Mouse (Mus musculus) lung, postnatal 36 days (tissue): ENCODE results near the gene Kcnh7.

Experiments
- DNase-seq: peaks from one replicate; pipeline ENCODE4 v3.0.0; 2022; ENCODE audit warnings: mixed read lengths

Kcnh7 gene

DNA sequence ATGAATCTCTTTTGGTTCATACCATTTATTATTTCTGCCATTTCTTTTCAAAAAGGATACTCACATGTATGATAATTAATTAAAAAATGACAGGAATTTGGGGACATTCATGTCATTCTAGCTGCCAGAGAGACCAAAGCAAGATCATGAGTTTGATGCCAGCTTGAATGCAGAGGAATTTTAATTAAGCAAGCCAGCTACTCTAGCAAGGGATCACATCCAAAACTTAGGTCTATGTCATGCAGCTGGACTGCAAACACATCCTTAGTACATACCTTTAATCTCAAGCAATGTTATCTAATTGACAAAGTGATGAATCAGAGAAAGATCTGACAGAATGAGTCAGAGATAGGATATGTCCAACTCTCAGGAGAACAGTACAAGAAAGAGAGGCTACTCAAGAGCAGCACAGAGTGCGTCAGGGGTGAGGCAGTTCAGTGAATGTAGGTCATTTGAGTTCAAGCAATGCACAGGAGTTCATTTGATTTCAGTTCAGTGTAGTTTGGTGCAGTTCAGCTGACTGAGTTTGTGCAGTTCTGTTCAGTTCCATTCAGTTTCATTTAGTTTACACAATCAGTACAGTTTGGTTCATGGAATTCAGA is 248.7 kb downstream of the Kcnh7 start:
- no peak for DNase-seq

DNA sequence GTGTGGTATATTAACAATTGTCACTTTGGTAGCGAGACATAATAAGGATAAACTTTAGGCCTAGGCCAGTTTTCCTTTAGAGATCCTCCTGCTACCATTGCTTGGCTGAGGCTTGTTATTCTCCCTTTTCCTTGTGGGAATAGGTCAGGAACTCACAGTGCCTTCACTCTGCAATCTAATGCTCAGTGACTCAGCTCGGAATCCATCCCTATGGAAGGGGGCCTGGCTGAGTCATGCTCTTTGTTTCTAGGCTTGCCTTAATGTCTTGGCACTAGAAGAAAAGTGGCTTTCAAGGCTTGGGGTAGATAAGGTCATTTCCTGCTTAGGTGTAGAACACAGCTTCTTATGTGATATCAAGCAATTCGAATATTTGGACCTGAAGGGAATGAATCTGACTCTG is 255.6 kb downstream of the Kcnh7 start:
- no peak for DNase-seq

DNA sequence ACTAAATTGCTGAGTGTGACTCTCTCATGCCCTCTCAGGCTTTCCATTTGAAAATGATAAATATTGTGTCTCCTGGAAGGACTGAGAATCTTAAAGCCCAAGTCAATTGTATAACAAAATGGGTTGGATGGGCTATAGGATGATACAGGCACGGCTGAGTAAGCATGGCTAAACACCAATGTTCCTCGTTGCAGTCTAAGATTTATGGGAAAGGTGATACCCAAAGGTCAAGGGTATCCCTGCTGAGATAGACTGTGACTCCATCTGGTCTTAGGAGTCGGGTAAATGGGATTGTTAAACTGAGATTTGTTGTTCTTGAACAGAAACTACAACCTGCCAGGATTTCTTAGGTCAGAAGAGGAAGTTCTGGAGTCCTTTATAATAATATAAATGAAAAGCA is 256.0 kb downstream of the Kcnh7 start:
- no peak for DNase-seq

DNA sequence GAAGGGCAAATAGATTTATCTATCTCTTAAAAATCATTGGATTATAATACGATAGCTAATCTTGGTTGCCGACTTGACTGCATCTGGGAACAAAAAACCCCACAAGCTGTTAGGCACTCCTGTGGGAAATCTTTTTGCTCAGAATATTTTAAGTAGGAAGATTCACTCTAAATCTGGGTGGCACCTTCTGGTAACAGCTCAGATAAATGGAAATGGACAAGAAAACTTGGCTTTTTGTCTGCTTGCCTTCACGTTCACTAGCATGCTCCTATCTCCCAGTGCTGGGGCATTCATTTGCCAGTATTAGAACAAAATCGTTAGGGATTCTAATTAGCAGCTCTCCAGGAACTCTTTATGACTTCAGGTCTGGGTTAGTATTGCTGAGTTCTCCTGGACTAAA is 260.3 kb downstream of the Kcnh7 start:
- no peak for DNase-seq

DNA sequence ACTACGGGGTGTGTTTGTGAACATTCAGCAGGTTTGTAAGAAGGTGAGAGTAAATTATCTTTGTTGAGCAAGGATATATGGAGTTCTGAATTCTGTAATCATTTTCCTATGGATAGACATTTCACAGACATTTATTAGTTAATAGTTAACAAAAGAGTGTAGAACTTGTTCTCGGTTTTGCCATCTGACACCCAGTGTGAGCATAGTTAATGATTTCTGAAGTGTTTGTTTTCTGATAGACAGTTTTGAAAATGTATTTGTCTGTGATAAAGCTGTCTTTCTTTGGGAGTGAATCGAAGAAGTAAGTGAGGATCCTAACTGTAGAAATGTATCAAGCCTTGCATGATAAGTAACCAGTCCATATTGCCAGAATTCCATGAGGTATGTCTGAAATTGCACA is 276.4 kb downstream of the Kcnh7 start:
- no peak for DNase-seq

DNA sequence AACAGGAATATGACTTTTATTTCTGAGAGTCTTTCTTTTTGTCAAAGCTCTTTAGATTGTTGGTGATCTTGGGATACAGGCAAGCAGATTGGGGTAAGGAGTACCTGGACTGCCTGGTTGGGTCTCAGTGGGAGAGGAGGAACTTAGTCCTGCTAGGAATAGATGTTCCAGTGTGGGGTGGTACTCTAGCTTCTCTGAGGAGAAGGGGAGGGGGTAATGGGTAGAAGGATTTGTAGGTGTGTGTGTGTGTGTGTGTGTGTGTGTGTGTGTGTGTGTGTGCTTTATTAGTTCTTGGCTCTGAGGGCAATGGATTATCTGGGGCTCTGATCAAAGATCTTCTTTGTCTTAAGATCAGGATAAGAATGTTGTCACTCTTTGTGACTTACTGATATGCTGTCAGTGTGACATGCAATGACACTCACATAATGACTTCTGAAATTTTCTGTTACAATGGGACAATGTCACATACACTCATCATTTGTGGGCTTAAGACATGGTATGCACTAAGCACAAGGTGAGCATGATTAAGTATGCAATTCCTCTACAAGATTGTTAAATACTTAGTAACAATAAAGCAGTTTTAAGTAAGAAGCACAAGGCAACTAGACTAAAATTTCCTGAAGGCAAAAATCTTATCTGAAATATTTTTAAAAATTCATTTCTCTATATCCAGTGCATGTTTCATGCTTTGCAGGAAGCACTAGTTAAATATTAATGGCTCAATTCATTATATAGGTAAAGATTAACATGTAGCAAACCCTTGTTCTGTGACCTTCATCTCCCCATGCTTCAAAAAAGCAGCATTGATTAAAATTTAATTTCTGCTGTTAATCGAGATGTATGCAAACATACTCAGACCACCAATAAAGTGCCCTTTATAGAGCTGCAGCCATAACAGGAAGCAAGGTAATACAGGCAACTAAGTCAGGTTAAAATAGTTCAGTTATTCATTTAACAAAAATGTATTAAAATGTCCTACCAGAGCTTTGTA is 281.4 kb downstream of the Kcnh7 start:
- DNase-seq, result no peak

DNA sequence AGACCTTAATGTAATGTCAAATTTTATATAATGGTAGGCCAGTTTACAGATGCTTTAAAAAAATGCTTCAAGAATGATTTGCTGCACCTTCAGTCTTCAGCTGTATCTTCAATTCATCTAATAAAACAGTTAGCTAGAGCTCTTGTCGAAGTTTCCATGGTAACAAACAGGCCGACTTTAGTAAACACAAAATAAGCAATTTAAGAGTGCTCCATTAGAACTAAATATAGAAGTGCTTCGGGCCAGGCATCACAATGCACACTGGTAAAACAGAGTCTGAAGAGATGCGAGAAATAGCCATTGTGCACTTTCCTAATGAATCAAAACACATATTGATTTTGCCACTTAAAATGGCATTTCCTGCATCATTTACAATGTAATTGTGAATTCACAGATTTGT is 305.3 kb downstream of the Kcnh7 start:
- DNase-seq, result no peak

DNA sequence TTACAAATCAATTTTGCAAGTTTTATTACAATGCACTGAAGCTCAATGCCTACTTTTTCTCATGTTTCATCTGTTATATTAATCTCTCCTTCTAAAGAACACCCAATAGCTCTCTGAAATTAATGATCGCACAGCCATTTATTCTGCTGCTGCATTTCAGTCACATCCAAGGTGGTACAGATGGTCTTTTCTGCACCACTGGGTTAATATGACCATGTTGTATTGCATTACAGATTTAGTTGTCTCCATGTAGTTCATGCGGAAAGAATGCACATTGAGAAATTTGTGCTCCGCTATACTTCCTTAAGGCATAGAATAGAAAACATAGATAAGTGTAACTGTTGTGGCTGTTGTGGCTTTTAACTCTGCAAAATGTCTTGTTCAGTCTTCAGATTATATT is 328.7 kb downstream of the Kcnh7 start:
- DNase-seq, result no peak

DNA sequence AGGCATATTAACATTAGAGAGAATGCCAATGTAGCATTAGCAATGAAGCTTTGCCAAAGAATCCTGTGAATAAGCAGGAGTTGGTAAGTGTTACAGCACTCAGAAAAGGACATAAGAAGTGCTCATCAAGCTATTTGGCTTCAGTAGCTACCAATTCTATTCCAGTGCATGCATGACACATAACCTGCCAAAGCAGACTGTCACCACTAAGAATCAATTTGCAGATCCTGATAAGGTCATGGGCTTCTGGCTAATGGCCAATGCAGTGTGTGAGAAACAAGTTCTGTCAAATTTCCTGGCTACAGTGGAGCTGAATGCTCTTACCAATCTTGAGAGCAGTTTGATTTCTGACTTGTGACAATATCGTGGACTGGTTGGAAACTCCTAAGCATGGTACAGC is 341.5 kb downstream of the Kcnh7 start:
- DNase-seq, result no peak

DNA sequence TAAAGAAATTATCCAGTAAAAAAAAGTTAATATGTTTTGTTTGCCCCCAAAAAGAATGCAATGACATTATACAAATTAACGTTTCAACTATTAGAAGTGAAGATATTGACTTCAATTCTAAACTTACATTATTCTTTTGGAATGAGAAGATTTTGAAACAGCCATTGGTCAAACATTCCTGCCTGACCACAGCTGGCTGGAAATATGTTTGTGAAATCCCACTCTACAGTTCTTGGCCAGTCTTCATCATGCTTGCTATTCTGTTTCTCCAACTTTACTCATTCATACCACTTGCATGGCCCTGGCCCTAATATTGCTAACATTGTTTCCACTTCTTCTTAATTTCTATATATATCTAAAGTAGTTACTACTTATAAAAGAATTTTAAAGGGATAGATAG is 349.8 kb downstream of the Kcnh7 start:
- no peak for DNase-seq

DNA sequence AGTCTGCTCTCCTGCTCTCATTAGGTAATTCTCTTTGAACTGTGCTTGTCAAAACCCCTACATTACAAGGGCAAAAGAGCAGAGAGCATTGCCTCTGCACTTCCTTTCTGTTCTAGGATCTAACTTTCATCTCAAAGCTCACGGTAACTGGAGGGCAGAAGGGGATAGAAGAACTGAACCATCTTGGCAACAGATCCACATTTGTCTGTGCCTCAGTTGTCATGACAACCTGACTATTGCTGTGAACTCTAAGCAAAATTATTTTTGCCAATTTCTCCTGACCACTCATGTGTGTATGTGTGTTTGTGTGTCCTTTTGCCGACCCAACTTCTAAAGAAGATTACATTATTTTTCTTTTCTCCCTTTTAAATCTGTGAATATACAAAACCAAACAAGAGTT is 364.9 kb downstream of the Kcnh7 start:
- no peak for DNase-seq

DNA sequence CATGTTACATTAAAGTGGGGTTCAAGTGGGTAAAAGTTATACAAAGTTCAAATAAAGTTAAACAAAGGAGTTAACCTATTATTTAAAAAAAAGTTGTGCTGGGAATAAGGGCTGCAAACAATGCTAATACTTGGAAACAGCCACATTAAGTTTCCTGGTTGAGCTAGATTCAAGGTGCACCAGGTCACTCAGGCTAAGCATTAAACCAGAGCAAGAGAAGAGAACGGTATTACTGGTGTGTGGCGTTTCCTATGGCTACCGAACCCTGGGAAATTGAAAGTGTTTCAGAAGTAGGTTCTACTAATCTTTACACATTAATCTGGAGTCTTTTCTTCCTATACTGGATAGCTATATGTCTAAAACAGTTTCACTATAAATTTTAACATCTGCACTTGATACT is 368.1 kb downstream of the Kcnh7 start:
- no peak for DNase-seq

DNA sequence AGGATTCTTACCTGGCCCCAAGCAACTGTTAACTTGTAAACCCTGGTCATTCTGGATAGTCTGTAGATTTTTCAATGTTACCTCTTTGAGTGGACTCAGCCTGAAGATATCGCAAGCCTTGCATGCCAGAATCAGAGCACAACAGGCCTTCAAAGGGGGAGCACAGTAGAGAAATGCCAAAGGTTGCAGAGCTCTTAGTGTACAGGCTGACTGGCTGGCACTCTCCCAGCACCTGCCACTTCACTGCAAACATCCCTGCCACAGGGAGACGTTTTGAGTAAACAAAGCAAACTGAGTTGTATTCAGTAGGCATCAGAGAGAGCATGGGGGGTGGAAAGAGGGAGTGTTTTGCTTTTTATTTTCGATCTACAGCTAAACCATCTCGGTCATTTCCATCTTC is 375.3 kb downstream of the Kcnh7 start:
- no peak for DNase-seq

DNA sequence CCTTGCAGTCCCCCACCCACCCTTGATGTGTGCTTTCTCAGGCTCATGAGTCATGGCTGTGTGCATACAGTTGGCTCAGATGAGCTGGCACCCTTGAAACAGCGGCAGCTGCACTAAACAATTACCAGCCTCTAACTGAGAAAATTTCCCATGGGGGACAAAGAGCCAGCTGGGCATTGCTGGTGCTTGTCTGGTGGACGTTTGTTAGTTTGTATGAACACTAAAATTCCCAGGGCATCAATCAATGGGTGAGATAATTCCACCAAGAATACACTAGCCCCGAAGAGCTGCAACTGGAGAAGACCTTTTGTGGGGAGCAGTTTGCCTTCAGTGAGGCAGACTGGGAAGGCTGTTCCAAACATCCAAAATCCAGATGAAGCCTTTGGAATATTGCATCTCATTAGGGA is 376.6 kb downstream of the Kcnh7 start:
- no peak for DNase-seq

DNA sequence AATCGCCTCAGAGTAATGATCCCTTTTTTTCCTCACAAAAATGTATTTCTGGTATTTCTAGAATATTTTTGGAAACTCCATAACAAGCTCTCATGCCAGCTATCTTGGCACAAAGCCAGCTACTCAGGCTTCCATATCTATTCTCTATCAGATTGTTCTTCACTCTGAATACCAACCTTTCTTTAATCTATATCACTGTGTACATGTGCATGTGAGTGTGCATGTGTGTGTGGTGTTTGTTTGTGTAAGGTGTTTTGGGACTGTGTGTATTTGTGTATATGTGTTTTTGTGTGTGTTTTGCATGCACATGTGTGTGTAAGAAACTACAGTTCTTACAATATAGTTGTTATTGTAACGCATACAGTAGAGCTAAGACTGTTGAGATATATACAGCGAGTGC is 377.2 kb downstream of the Kcnh7 start:
- no peak for DNase-seq

DNA sequence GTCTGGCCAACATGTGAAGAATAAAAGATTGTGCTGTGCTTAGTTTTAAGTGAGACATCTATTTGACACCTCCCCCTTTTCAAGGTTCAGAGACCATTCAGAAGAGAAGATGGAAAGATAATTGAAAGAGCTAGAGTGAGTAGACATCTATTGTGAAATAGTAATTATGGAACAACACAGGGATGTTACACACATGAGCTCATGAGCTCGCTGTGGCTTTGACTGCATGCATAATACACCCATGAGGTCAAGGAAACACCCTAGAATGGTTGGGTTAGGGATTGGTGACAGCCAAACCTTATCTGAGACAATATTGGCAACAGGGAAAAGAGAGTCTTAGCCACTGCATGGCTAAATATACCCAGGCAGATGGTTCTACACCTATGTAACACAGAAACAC is 380.1 kb downstream of the Kcnh7 start:
- DNase-seq, result no peak

DNA sequence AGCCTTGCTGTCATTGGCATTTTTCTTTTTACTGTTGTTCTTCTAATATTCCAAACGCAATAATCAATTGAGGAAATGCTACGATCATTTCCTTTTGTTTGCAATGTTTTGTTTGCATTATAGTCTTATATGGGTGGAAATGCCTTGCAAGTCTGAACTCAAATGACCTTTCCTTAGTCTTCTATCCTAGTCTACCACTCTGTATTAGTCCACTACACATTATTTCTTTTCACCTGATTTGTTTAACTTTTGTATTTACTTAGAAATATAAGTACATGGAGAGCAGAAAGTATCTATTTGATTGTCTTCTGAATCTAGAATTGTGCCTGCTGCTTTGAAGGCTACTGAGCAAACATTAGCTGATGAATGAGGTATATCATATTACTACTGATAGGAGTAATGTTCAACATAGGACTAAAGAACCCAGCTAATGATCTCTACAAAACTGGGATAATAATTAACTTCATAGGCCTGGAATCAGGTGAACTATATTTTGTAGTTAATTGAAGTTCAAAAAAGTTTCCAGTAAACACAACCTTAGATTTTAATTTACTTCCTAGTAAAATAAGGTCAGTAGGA is 399.5 kb downstream of the Kcnh7 start:
- no peak for DNase-seq

DNA sequence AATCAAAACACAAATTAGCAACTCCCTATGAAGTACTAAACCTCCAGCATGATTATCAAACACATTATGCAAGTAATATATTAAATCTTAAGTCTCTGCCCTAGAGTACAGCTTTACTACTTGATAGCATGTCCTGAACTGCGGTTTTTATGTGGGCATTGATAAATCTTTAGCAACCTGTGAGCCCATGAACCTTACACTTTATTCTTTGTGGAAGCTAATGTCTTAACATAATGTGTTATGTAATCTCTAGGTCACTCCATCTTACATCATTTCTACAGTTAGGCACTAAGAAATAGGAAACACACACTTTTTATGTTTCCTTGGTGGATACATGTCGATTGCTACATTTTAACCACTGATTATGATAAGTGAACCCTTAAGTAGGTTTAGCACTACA is 437.8 kb downstream of the Kcnh7 start:
- no peak for DNase-seq

DNA sequence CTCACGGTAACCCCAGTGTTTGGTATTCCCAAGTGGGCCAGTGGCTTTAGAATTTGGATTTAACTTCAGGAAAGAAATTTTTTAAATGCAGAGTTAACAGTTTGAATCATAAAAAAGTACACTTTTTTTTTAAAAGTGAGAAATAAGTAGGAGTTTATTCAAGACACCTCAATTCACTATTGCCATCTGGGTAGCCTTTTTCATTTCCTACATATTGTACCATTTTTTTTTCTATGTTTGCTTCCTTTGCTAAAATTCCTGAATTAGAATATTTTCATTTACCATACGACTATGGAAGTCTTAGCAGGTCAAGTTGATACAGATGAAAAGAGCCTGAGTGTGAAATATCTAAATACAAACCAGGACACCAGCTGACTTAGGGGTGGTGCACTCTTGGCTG is 441.0 kb downstream of the Kcnh7 start:
- DNase-seq, result no peak

DNA sequence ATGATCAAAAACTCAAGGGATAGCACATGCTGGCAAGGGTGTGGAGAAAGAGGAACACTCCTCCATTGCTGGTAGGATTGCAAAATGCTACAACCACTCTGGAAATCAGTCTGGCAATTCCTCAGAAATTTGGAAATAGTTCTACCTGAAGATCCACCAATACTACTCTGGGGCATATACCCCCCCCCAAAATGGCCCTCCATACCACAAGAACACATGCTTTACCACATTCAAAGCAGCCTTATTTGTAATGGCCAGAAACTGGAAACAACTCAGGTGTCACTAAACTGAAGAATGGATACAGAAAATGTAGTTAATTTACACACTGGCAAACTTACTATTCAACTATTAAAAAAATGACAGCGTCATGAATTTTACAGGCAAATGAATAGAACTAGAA is 453.4 kb downstream of the Kcnh7 start:
- DNase-seq, result no peak

DNA sequence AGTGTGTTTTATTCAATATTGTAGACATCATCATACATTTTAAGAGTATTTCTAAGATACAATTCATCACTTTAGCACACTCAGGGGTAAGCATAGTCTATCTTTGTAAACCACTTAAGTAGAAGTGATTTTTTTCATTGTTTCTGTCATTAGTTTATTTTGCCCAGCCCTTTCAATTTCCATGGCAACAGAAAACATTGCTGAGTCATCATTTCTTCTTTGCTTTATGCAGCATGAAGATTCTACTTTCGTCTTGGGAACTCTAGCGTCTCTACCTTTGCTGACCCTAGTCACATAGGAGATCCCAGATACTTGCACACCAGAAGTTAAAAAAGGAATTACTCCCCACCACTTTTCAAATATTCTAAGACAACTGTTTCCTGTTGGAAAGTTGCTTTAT is 456.4 kb downstream of the Kcnh7 start:
- no peak for DNase-seq

DNA sequence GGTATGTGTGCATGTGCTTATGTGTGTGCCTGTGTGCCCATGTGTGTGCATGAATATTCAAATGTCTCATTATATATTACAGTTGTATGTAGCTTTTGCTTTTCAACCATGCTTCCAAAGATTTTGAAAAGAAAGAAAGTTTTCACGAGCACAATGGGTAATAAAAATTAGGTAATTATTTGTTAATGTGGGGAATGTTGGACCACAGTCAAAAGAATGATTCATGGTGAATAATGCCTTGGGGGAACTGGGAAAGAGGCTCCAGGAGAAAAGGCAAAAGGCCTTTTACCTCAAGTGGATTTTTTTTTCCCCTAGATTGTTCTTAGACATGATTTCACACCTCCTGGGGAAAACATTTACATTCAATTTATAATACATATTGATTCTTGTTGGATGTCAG is 458.1 kb downstream of the Kcnh7 start:
- DNase-seq, result no peak

DNA sequence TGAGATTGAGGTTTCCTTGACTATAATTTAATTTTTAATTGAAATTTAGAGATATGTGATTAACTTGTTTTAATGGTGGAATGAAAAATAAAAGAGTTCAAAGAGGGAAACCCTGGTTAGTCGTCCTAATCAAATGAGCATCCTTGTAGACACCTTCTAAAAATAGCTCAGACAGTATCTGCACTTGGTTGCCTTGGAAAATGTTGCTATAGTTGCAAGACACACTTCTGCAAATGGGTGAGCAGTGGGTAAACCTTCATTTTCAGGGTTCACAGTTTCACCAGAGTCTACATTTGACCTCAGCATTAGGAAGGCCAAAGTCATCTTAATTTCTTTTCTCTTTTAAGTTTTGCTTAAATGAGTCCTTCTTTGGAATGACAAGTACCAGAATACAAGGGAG is 465.7 kb downstream of the Kcnh7 start:
- no peak for DNase-seq

DNA sequence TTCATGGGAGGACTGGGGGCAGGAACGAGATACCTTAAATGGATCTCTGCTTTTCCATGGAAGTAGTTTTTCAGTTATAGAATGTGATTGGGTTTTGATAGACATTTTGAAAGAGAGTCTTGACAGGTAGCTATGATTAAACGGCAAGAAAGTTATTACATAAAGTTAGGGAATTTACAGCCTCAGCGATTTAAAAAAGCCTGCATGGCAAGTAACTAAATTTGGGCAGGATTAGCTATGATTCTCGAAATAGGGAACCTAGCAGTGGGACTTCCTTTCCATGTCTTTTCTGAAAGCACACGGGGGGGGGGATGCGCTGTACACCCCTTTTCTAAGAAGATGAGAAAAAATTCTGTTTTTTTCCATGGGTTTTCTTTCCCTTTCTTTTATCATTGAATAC is 466.8 kb downstream of the Kcnh7 start:
- no peak for DNase-seq
